Mouse (Mus musculus): ENCODE data around the gene Ptbp2. TPM values are rescaled to one million over a fixed set of nuclear protein-coding genes. Genes with fewer than 3 reads are reported as not detected.

Ptbp2 gene
- polyA plus RNA-seq (2015; fragmentation: Nextera tagmentation; extraction: Ambion mirVana): 62.2 and 70.4 TPM in 2 replicates

DNA sequence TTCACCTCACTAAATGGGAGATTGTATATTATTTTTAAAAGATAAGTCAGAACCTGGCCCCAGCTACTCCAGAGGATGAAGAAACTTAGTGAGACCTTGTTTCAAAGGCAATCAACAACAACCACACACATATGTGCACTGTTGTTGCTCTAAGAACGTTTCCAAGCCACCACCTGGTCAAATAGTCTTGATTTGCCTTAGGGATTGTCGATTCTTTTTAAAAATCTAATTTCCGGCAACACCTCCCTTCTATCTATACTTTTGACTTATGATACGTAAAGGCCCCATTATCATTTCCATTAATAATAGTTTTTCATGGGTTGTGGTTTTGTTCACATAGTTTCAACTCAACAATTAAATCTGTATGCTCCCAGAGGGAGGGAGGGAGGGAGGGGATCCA lies at the start of gene Ptbp2:
Gene Ptbp2 (minus strand): TSS at position 101 of the 400 bp plus-strand sequence.
- H3K27me3 ChIP-seq: no peaks in the 10 kb centered on the region
- H3K9ac ChIP-seq: peak within 1 kb of the TSS; percentile 99
- H3K4me1 ChIP-seq: peaks cover 9% of the 10 kb centered on the region
- 0 out of 2 replicates have a peak, but pooled peaks cover 3% of the 10 kb centered on the region for H3K36me3 ChIP-seq
- no peak for ATAC-seq (replicated peaks; ENCODE audit: low FRiP score)
- H3K4me3 ChIP-seq (replicated peaks): peak within 1 kb of the TSS; percentile 91
- WGBS: 83% methylated on average over 4 of the region's 4 CpGs
- H3K27ac ChIP-seq: peak within 1 kb of the TSS; percentile 97
- H3K4me2 ChIP-seq: peak within 1 kb of the TSS; percentile 62
- H3K9me3 ChIP-seq (replicated peaks): no peaks in the 10 kb centered on the region

DNA sequence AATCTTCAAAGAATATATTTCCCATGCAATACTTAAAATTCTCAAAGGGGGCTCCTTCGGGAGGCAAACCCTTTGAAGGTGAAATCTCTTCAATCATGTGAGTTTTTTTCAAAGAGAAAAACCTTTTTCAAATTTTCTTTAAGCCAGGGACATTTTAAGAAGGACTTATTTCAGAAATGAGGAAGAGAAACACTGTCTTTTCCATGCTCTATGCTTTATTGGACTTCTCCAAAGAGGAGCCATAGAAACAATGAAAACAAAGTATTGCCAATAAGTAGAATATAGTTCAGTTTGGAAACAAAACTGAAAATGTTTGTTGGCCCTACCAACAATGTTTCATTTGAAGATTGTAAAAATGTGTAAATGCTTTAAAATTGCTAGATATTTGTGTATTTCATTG lies 30.4 kb upstream of the Ptbp2 start:
- H3K36me3 ChIP-seq: no peaks in the 10 kb centered on the region
- H3K4me1 ChIP-seq: no peaks in the 10 kb centered on the region
- H3K27me3 ChIP-seq: no peaks in the 10 kb centered on the region
- 77% methylated on average over 1 of the region's 1 CpGs for WGBS
- no peak overlapping the region for H3K4me3 ChIP-seq (replicated peaks)
- H3K9me3 ChIP-seq (replicated peaks): no peaks in the 10 kb centered on the region
- no peak for ATAC-seq (replicated peaks; ENCODE audit: low FRiP score)
- no peak overlapping the region for H3K27ac ChIP-seq
- H3K9ac ChIP-seq: no peak overlapping the region
- no peak overlapping the region for H3K4me2 ChIP-seq

- H3K4me2 ChIP-seq: no peak overlapping the region
- H3K4me3 ChIP-seq (replicated peaks): no peak overlapping the region
- no peak overlapping the region for H3K27ac ChIP-seq
- no peak overlapping the region for H3K9ac ChIP-seq
- no peaks in the 10 kb centered on the region for H3K9me3 ChIP-seq (replicated peaks)
- 71% methylated on average over 7 of the region's 7 CpGs for WGBS
- H3K27me3 ChIP-seq: no peaks in the 10 kb centered on the region
- no peak for ATAC-seq (replicated peaks; ENCODE audit: low FRiP score)
- no peaks in the 10 kb centered on the region for H3K4me1 ChIP-seq
- no peaks in the 10 kb centered on the region for H3K36me3 ChIP-seq
Observed at GRCm38 (mm10) chr3:119806123-119806522, 21.9 kb upstream of the Ptbp2 start.

- WGBS: 88% methylated on average over 9 of the region's 9 CpGs
- H3K36me3 ChIP-seq: no peaks in the 10 kb centered on the region
- no peak overlapping the region for H3K27ac ChIP-seq
- no peaks in the 10 kb centered on the region for H3K9me3 ChIP-seq (replicated peaks)
- ATAC-seq (replicated peaks; ENCODE audit: low FRiP score): no peak
- no peak overlapping the region for H3K4me2 ChIP-seq
- H3K4me3 ChIP-seq (replicated peaks): no peak overlapping the region
- no peaks in the 10 kb centered on the region for H3K27me3 ChIP-seq
- H3K9ac ChIP-seq: no peak overlapping the region
- H3K4me1 ChIP-seq: no peaks in the 10 kb centered on the region
Observed at GRCm38 (mm10) chr3:119794677-119795365, 10.6 kb upstream of the Ptbp2 start.

GRCm38 (mm10) chr3:119782946-119783701 lies 1.1 kb downstream of the Ptbp2 start:
- under 1% methylated on average over 54 of the region's 89 CpGs for WGBS
- Histone ChIP-seq H3K4me3 (replicated peaks) (peak overlapping the region; percentile 91), H3K9me3 (replicated peaks) (no peaks in the 10 kb centered on the region), H3K27me3 (no peaks in the 10 kb centered on the region), H3K36me3 (peaks cover 14% of the 10 kb centered on the region; the same call in 1 of the 2 replicates), H3K4me1 (peaks cover 17% of the 10 kb centered on the region), H3K4me2 (peak overlapping the region; percentile 62), H3K27ac (peak overlapping the region; percentile 97), H3K9ac (peak overlapping the region; percentile 99)
- peak; percentile 94 for ATAC-seq (replicated peaks; ENCODE audit: low FRiP score)

DNA sequence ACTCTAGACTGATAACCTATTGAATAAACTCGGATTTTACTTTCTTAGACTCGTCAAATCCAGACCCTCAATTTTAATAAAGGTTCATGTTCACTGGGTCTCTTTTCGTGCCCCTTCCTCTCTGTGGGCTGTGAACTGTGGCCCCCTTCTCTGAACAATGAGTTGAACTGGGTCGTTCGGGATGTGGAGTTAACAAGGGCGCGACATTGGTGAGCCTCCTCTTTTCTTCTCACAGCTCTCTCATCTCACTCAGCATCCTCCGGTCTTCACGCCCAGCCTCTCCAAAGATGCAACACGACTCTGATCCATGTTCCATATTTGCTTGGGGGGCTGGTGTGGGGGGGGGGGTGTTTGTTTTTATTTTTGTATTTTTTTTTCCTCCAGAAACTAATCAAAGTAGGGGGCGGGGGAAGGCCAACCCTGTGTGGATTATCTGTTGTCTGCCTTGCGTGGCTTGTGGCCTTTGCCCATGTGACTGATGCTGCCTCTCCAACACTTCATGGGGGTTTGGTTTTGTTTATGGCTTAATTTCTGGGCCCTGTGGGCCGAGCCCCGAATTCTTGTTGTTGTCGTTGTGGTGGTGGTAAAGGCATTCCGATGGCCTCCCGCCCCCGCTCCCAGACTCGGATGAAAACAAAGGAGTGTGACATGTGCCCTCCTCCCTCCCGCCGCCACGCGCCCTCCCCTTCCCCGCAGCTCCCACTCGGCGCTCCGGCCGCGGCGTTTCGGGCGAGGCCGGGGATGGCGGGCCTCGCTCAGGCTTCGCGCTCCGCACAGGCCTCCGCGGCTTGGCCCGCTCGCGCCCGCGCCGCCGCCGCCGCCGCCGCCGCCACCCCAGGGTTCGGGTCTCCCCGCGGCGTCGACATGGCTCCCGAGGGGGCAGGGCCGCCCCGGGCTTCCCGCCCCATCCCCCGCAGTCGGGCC lies 2.0 kb downstream of the Ptbp2 start:
- H3K4me1 ChIP-seq: peaks cover 17% of the 10 kb centered on the region
- ATAC-seq (replicated peaks; ENCODE audit: low FRiP score): peak; percentile 65
- peaks cover 14% of the 10 kb centered on the region; the same call in 1 of the 2 replicates for H3K36me3 ChIP-seq
- peak overlapping the region; percentile 62 for H3K4me2 ChIP-seq
- H3K4me3 ChIP-seq (replicated peaks): peak overlapping the region; percentile 91
- H3K27me3 ChIP-seq: no peaks in the 10 kb centered on the region
- peak overlapping the region; percentile 99 for H3K9ac ChIP-seq
- H3K9me3 ChIP-seq (replicated peaks): no peaks in the 10 kb centered on the region
- WGBS: under 1% methylated on average over 40 of the region's 63 CpGs
- peak overlapping the region; percentile 97 for H3K27ac ChIP-seq

GRCm38 (mm10) chr3:119780876-119781275 lies 3.4 kb downstream of the Ptbp2 start:
- H3K9me3 ChIP-seq (replicated peaks): no peaks in the 10 kb centered on the region
- H3K27ac ChIP-seq: no peak overlapping the region
- no peaks in the 10 kb centered on the region for H3K27me3 ChIP-seq
- no peak overlapping the region for H3K9ac ChIP-seq
- no peak for ATAC-seq (replicated peaks; ENCODE audit: low FRiP score)
- peak overlapping the region; percentile 17 for H3K4me3 ChIP-seq (replicated peaks)
- peaks cover 17% of the 10 kb centered on the region for H3K4me1 ChIP-seq
- peaks cover 14% of the 10 kb centered on the region; the same call in 1 of the 2 replicates for H3K36me3 ChIP-seq
- H3K4me2 ChIP-seq: peak overlapping the region; percentile 62

- Histone ChIP-seq H3K9ac (no peak overlapping the region), H3K4me1 (peaks cover 14% of the 10 kb centered on the region), H3K4me2 (no peak overlapping the region), H3K4me3 (replicated peaks) (no peak overlapping the region), H3K27me3 (no peaks in the 10 kb centered on the region), H3K9me3 (replicated peaks) (no peaks in the 10 kb centered on the region), H3K27ac (no peak overlapping the region), H3K36me3 (peaks cover 14% of the 10 kb centered on the region; the same call in 1 of the 2 replicates)
- WGBS: 85% methylated on average over 1 of the region's 1 CpGs
- no peak for ATAC-seq (replicated peaks; ENCODE audit: low FRiP score)
Observed at GRCm38 (mm10) chr3:119779261-119779660, 5.0 kb downstream of the Ptbp2 start.

- H3K4me1 ChIP-seq: peaks cover 13% of the 10 kb centered on the region
- no peak overlapping the region for H3K27ac ChIP-seq
- 74% methylated on average over 2 of the region's 2 CpGs for whole genome bisulfite sequencing
- no peaks in the 10 kb centered on the region for H3K9me3 ChIP-seq (replicated peaks)
- H3K27me3 ChIP-seq: no peaks in the 10 kb centered on the region
- no peak overlapping the region for H3K4me3 ChIP-seq (replicated peaks)
- peaks cover 14% of the 10 kb centered on the region; the same call in 1 of the 2 replicates for H3K36me3 ChIP-seq
- H3K4me2 ChIP-seq: no peak overlapping the region
- no peak overlapping the region for H3K9ac ChIP-seq
- ATAC-seq (replicated peaks; ENCODE audit: low FRiP score): no peak
Observed at GRCm38 (mm10) chr3:119778431-119778830, 5.8 kb downstream of the Ptbp2 start.

DNA sequence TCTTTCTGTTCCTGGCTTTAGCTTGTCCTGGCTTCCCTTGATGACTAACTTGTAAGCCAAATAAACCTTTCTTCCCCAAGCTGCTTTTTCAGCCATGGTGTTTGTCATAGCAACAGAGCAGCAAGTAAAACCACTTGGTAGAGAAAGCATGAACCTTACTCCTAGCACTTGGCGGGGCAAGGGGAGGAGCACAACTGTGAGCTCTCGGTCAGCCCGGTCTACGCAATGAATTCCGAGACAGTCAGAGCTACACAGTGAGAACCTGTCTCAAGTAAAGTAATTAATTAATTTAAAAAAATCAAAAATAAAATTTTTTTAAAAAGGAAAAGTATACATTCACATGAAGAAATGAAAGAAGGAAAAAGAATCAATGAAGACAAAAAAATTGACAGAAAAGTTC lies 8.1 kb downstream of the Ptbp2 start:
- H3K9me3 ChIP-seq (replicated peaks): no peaks in the 10 kb centered on the region
- WGBS: 84% methylated on average over 5 of the region's 5 CpGs
- peak; percentile 75; the same call in 1 of the 2 replicates for ATAC-seq (replicated peaks; ENCODE audit: low FRiP score)

DNA sequence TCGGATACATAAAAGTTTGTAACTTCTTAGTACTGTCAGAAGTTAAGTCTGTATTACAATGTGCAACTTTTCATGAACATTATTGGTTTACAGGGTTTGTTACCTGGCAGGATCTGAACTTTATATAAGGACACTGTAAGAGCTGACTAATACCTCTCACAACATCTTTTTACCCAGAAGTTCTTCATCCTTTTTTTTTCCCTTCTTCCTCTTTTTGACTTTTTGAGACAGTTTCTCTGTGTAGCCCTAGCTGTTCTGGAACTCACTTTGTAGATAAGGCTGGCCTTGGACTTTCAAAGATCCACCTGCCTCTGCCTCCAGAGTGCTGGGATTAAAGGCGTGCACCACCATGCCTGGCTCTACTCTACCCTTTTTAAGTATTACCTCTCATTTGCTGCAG lies 11.5 kb downstream of the Ptbp2 start:
- H3K4me1 ChIP-seq: no peaks in the 10 kb centered on the region
- no peak overlapping the region for H3K9ac ChIP-seq
- no peak for ATAC-seq (replicated peaks; ENCODE audit: low FRiP score)
- no peaks in the 10 kb centered on the region for H3K27me3 ChIP-seq
- no peak overlapping the region for H3K4me2 ChIP-seq
- 69% methylated on average over 2 of the region's 2 CpGs for WGBS
- H3K36me3 ChIP-seq: peaks cover 7% of the 10 kb centered on the region; the same call in 1 of the 2 replicates
- no peak overlapping the region for H3K27ac ChIP-seq
- H3K4me3 ChIP-seq (replicated peaks): no peak overlapping the region
- no peaks in the 10 kb centered on the region for H3K9me3 ChIP-seq (replicated peaks)

More for the DNA sequence above, 8.1 kb downstream of the Ptbp2 start:
- no peak overlapping the region for H3K9ac ChIP-seq
- no peak overlapping the region for H3K27ac ChIP-seq
- peaks cover 11% of the 10 kb centered on the region for H3K4me1 ChIP-seq
- no peak overlapping the region for H3K4me3 ChIP-seq (replicated peaks)
- H3K27me3 ChIP-seq: no peaks in the 10 kb centered on the region
- peaks cover 14% of the 10 kb centered on the region; the same call in 1 of the 2 replicates for H3K36me3 ChIP-seq
- H3K4me2 ChIP-seq: no peak overlapping the region
